Mouse (Mus musculus) activated CD4-positive, CD25-positive, alpha-beta regulatory T cell, adult 4 months (primary cell): Measurements from ENCODE around the gene Tob2. TPM values are rescaled to one million over a fixed set of nuclear protein-coding genes. Genes with fewer than 3 reads are reported as not detected.
A peak's percentile ranks its signal among the peaks of the same experiment; 100 is the strongest.

Source experiments
- ATAC-seq: one replicate; pipeline ENCODE4 v1.8.0; 2017
- polyA plus RNA-seq, 2 experiments: library from polyadenylated mRNA; unstranded; fragments of 100-300 nt; shearing (Covaris generic); gene quantifications; one replicate each; pipeline ENCODE4 v1.2.1; 2017

The Tob2 gene
- polyA plus RNA-seq, 2 experiments from 2014 or later = 25.8 to 45.6 TPM

DNA sequence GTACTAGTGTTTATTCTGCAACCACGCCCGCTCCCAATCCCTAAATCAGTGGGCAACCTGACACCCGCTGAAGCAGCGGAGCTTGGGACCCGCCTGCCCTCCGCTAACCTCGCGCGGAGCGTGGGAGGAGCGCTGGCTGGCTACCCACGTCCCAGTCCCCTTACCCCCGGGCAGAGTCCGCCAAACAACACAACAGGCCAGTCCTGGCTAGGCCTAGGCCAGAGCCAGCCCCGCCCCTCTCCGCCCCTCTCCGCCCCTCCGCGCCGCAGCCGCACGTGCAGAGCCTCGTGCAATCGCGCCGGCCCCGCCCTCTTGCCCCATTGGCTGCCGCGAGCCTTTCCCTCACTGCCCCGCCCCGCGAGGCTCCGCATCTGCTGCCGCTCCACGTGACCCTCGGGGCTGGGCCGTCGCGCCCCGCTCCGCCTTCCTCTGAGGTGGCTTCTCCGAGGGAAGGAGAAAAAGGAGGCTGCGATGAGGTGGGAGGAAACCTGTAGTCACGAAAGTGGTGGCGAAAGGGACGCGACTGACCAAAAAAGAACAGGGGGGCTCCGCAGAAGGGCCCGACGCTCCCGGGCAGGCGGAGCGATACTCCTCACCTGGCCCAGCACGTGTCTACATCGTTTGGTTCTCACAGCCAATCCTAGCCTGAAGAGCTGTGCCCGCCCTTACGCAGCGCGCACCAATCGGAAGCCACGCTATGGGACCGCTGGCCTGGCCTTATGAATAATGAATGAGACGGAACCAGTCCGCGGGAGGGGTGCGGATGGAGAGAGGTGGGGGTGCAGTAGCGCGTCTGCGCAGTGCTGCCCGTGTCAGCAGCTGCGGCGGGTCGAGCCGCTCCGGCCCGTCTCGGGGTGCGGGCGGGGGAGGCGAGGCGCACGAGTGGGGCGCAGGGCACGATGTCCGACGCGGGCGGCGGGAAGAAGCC is 47.7 kb downstream of the Tob2 start:
- ATAC-seq = peak; percentile 93

DNA sequence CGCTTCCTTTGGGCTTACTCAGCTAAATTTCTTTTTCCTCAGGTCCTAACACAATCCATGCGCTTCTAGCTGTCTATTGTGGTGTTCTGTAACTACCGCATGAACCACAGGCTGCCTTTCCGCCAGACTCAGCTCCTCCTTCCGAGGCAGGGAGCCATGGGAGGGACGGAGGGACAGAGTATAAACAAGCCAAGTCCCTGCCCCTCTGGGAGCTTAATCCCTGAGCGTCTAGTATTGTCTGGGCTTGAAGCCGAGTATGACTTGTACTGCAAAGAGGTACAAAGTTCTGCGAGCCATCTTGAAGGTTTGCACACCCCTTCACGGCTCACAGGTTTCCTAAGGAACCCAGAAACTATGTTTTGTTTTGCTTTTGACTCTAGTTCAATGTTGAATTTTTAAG is 48.4 kb downstream of the Tob2 start:
- ATAC-seq = peak; percentile 9

DNA sequence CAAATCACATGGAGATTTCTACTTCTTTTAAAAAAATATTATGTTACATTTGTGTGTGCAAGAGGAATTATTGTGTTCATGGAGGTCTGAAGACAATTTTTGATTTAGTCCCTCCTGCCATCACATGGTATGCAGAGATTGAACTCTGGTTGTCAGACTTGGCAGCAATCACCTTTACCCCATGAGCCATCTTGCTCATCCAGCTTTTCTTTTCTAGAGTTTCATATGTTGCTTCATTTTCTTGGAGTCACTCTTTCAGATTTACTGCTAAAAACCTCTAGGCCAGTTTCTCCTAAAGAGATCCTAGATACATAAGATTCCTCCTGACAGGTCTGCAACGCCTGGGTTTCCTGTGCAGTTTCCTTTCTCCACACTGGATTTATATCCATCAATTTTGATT is 49.0 kb downstream of the Tob2 start:
- ATAC-seq = no peak

DNA sequence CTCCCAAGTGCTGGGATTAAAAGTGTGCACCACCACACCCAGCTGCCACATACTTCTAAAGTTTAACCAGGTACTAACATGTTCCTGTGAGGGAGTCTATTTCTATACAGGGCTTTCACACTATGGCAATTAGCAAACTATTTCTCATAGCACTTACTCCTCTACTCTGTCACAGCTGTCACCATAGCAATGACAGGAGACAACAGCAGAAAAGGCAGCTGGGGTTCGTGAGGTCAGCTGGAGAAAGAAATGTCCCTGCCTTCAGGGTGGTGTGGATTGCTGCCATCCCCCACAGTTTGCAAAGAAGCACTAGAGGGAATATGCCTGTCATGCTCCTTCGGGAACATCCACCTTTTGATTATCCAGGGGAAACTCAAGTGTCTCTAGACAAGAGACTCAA is 49.8 kb downstream of the Tob2 start:
- no peak for ATAC-seq

DNA sequence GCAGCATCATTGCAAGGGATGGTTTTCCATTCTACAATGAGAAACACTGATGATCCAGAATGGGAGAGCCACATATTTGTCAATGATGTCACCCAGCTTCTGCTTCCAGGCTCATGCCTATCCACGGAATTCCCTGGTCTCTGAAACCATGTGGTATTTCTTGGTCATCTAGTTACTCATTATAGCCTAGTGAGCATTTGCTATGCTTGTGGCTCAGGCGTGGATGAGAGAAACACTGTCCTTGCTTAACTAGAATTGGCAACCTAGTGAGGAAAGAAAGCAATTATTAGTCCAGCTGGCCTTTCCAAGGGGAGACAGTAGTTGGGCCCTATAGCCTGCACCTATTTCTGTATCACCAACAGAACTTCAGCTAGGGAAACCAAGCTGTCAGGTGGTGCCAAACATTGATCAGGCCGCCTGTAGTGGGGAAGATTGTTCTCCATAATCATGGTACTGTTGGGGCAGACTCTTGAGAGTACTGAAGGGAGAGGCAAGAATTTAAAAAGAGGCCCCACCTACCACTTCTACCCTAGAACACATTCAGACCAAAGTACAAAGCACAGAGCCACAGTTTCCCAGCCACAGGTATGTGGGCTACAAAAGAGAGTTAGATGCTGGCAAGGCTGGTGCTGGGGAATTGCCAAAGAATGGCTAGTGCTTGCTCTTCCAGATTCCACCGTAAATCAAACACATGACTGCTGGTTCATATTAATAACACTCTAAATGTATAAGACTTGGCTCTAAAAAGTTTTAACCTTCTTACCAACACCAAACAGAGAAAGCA is 51.8 kb downstream of the Tob2 start:
- no peak for ATAC-seq

DNA sequence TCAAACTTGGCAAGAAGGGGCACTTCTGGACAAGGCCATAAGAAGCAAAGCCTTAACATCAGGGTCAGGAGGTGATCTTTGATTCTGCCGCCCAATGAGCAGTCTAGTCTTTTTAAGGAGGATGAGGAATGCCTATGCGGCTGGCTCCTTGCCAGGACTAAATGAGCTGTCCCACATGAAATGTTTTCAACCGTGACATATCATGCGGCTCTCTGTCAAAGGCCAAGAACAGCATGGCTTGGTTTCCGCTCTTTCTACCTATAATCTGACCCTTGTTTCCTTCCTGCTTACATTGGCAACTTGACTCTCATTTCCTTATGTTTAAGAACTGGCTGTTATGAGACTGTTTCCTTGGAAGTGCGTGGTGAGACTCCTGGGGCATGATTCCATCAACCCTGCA is 53.0 kb downstream of the Tob2 start:
- no peak for ATAC-seq

DNA sequence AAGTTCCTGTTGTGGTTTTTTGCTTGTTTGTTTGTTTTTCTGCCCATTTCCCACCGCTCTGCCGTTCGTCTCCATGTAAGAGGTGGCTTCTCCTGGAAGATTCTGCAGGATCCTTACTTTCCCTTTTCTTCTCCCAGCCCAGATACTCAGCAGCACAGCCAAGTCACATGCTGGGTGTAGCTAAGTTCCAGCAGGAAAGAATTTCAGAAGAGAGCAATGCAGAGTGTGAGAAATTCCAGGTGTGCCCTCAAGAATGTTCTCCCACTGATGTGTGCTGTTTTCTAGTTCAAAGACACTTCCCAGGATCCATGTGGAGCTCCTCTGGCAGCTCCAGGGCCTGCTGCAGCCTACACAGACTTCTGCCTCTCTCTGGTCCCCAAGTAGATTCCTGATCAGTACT is 53.7 kb downstream of the Tob2 start:
- ATAC-seq = no peak

DNA sequence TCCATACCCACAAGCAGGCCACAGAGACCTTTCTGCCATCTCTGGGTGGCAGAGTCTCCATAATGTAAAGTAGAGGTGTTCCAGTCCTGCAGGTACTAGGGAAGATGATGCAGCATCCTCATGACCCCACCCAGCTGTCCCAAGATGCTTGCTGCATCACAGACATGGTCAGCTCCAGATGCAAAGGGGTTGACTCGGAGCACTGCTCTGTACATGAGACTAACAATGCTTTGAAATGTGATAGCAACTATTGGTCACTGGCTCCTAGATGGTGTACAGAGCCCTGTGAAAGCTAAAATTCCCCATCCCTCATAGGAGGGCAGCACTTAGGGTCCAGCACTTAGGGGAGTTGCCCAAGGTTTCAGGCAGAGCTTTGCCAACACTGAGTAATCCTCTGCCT is 54.4 kb downstream of the Tob2 start:
- ATAC-seq = no peak

DNA sequence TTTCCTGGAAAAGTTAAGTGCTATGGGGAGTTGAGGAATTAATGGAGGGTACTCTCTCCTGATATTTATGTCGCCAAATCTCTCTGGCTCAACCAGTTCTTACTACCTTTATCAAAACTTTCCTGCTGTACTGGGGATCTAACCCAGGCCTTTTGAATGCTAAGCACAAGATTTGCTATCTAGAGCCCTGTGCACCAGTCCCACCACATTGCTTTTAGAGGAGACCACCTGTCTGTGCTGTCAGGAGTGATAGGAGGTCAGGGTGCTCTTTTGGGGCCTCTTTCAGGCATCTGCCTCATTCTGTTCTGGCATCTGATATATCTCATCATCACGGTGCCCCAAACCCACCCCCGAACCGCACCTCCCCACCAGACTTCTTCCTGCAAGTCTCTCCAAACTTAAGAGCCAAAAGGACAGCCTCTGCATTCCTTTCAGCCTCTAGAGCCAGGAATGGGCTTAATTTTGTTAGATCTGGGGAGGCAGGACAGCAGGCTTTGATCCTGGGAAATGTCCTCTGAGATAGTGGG is 55.1 kb downstream of the Tob2 start:
- no peak for ATAC-seq

DNA sequence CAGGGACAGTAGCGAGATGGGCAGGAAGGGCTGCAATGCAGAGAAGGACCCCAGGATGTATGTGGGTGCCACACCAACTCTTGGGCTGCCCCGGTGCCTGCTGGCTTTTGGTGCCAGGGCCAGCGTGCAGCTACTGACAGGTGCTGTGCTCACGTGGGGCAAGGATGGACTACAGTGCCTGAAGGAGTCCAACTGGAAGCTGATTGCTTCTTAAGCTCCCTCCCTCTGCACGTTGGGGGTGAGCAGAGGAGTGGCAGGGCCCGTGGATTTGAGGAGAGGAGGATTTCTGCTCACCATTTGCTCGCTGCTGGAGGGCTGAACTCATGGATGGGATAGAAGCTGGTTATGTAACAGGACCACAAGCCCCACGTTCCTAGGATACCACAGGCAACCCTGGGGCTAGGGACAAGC is 55.6 kb downstream of the Tob2 start:
- ATAC-seq = no peak

DNA sequence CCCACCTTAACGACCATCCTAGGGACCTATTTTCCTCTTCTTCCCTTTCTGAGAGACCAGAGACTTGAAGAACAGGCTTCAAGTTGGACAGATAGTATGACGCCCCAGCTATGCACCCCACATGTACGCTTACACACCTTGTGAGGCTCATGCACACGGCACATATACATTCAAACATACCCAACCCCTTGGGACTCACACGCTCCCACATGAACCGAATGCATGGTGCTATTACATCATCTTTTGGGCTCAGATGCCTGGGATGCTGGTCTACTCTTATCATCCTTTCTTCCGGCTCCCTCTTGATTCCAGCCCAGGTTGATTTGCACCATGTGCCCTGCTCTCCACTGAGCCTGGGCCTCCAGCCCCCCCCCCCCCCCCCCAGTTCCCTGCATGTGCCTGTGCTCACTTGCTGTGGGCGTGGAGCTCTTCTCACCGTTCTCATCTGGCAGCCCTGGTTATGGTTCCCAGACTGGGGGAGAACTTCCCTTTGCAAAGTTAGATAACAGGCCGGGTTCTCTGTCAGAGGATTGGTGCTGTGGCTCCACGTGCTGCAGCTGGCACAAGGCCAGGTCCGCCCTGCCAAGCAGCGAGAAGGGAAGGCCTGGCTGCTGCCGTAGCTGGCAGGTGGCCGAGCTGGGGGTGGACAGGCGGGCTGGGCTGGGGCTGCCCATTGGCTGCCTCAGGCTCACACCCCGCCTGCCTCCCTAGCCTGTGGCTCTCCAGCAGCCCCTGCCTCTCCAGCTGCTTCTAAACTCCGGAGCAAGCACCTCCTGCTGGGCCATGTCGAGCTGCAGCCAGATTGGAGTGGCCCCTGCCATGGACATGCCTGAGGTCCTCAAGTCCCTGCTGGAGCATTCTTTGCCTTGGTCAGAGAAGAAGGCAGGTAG is 56.4 kb downstream of the Tob2 start, which contains the start of gene Tef:
Tef (plus strand) TSS at position 421 of the 890 bp plus-strand sequence.
- ATAC-seq = peak; percentile 80

DNA sequence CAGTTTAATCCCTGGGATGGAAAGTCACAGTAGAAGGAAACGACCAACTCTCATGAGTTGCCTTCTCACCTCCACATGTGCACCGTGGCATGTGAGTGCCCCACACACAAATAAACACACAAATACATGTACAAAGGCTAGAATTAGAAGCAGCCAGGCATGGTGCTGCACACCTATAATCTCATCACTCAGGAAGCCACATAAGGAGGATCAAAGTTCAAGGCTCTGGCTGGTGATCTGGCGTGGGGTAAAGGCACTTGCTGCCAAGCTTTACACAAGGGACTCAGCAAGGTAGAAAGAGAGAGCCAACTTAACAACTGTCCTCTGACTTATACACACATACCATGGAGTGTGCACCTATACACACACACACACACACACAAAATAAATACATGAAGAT is 58.2 kb downstream of the Tob2 start:
- ATAC-seq = no peak

DNA sequence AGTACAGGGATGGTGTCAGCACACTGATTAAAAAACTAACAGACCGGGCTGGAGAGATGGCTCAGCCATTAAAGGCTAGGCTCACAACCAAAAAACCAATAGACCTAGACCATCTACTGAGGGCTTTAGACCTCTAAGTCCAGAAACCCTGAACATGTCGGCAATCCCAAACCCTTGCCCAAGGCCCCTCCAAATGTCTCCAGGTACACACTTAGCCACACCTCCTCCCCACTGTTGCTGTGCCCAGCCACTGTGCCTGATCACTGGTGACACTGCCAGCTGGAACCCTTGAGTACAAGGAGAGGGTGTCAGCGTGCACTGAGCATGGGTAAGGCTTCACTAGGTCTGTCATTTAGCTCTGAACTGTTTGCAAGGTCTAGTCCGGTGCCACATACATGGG is 60.2 kb downstream of the Tob2 start:
- no peak for ATAC-seq

Other genes with a start within 250 kb of the Tob2 start
- gene L3mbtl2, start 194.9 kb downstream of the Tob2 start, polyA plus RNA-seq = 10 to 100 TPM; 20.2 to 21.0 TPM
- gene Chadl, start 161.5 kb downstream of the Tob2 start, polyA plus RNA-seq = under 1 TPM; 0.46 to 0.78 TPM
- 1 to 10 TPM; 5.2 to 7.1 TPM for gene Zc3h7b, start 113.7 kb downstream of the Tob2 start, polyA plus RNA-seq
- gene Rangap1, start 113.3 kb downstream of the Tob2 start, polyA plus RNA-seq = 10 to 100 TPM; 39.7 to 56.1 TPM
- 1 to 10 TPM; 5.2 to 7.3 TPM for gene Tef, start 56.4 kb downstream of the Tob2 start, polyA plus RNA-seq
- gene Phf5a, start 13.1 kb upstream of the Tob2 start, polyA plus RNA-seq = 100 to 1,000 TPM in 1 of 2 experiments, 10 to 100 TPM in 1; 91.8 to 102 TPM
- gene Aco2, start 13.5 kb upstream of the Tob2 start, polyA plus RNA-seq = 100 to 1,000 TPM in 1 of 2 experiments, 10 to 100 TPM in 1; 84.4 to 105 TPM
- gene Polr3h, start 67.4 kb upstream of the Tob2 start, polyA plus RNA-seq = 10 to 100 TPM; 21.1 to 31.2 TPM
- gene Csdc2, start 78.0 kb upstream of the Tob2 start, polyA plus RNA-seq = not detected
- gene Pmm1, start 102.1 kb upstream of the Tob2 start, polyA plus RNA-seq = 10 to 100 TPM; 22.5 to 24.6 TPM
- not detected for gene 1700029P11Rik, start 121.7 kb upstream of the Tob2 start, polyA plus RNA-seq
- gene Xrcc6, start 129.0 kb upstream of the Tob2 start, polyA plus RNA-seq = 10 to 100 TPM; 50.9 to 58.1 TPM
- 10 to 100 TPM; 10.1 to 16.2 TPM for gene Desi1, start 175.1 kb upstream of the Tob2 start, polyA plus RNA-seq
- gene Snu13, start 188.8 kb upstream of the Tob2 start, polyA plus RNA-seq = 100 to 1,000 TPM; 170 to 212 TPM
- not detected for gene 4930407I10Rik, start 200.4 kb upstream of the Tob2 start, polyA plus RNA-seq
- not detected for gene Mei1, start 211.2 kb upstream of the Tob2 start, polyA plus RNA-seq